Mouse (Mus musculus): Measurements from ENCODE around the gene Gm20388. TPM values are rescaled to one million over a fixed set of nuclear protein-coding genes. Genes with fewer than 3 reads are reported as not detected.
"Not testable (repeated sequence)": the region's sequence is repeated elsewhere in the genome, so short reads cannot be mapped to it uniquely, and the experiment has no call there.

Gene Gm20388
- total RNA-seq, 1 experiment from 2014 or later = 10.0 TPM

- ATAC-seq (replicated peaks; ENCODE audit: insufficient number of reproducible peaks, low FRiP score, low TSS enrichment, poor library complexity, severe bottlenecking) = no peak
Observed at GRCm38 (mm10) chr8:121123113-121123512, 1212.5 kb downstream of the Gm20388 start.

- ATAC-seq (replicated peaks; ENCODE audit: insufficient number of reproducible peaks, low FRiP score, low TSS enrichment, poor library complexity, severe bottlenecking) = no peak
Observed at GRCm38 (mm10) chr8:121124547-121125239, 1214.1 kb downstream of the Gm20388 start.

GRCm38 (mm10) chr8:121125311-121125876 is 1214.8 kb downstream of the Gm20388 start:
- no peak for ATAC-seq (replicated peaks; ENCODE audit: insufficient number of reproducible peaks, low FRiP score, low TSS enrichment, poor library complexity, severe bottlenecking)

- no peak for ATAC-seq (replicated peaks; ENCODE audit: insufficient number of reproducible peaks, low FRiP score, low TSS enrichment, poor library complexity, severe bottlenecking)
Observed at GRCm38 (mm10) chr8:121126191-121126590, 1215.5 kb downstream of the Gm20388 start.

GRCm38 (mm10) chr8:121126694-121127093 is 1216.1 kb downstream of the Gm20388 start:
- no peak for ATAC-seq (replicated peaks; ENCODE audit: insufficient number of reproducible peaks, low FRiP score, low TSS enrichment, poor library complexity, severe bottlenecking)

- no peak for ATAC-seq (replicated peaks; ENCODE audit: insufficient number of reproducible peaks, low FRiP score, low TSS enrichment, poor library complexity, severe bottlenecking)
Observed at GRCm38 (mm10) chr8:121127291-121127701, 1216.7 kb downstream of the Gm20388 start.

GRCm38 (mm10) chr8:121127756-121128375 is 1217.2 kb downstream of the Gm20388 start, which contains the start of gene Foxl1:
Gene Foxl1 (plus strand): TSS chr8:121127940.
- no peak for ATAC-seq (replicated peaks; ENCODE audit: insufficient number of reproducible peaks, low FRiP score, low TSS enrichment, poor library complexity, severe bottlenecking)

GRCm38 (mm10) chr8:121128531-121129264 is 1218.1 kb downstream of the Gm20388 start:
- no peak for ATAC-seq (replicated peaks; ENCODE audit: insufficient number of reproducible peaks, low FRiP score, low TSS enrichment, poor library complexity, severe bottlenecking)

- no peak for ATAC-seq (replicated peaks; ENCODE audit: insufficient number of reproducible peaks, low FRiP score, low TSS enrichment, poor library complexity, severe bottlenecking)
Observed at GRCm38 (mm10) chr8:121129265-121129940, 1218.8 kb downstream of the Gm20388 start.

- no peak for ATAC-seq (replicated peaks; ENCODE audit: insufficient number of reproducible peaks, low FRiP score, low TSS enrichment, poor library complexity, severe bottlenecking)
Observed at GRCm38 (mm10) chr8:121130522-121130921, 1219.9 kb downstream of the Gm20388 start.

- no peak for ATAC-seq (replicated peaks; ENCODE audit: insufficient number of reproducible peaks, low FRiP score, low TSS enrichment, poor library complexity, severe bottlenecking)
Observed at GRCm38 (mm10) chr8:121132961-121133513, 1222.4 kb downstream of the Gm20388 start.

GRCm38 (mm10) chr8:121134102-121134501 is 1223.5 kb downstream of the Gm20388 start:
- no peak for ATAC-seq (replicated peaks; ENCODE audit: insufficient number of reproducible peaks, low FRiP score, low TSS enrichment, poor library complexity, severe bottlenecking)

- no peak for ATAC-seq (replicated peaks; ENCODE audit: insufficient number of reproducible peaks, low FRiP score, low TSS enrichment, poor library complexity, severe bottlenecking)
Observed at GRCm38 (mm10) chr8:121134512-121134911, 1223.9 kb downstream of the Gm20388 start.

GRCm38 (mm10) chr8:121136856-121137255 is 1226.2 kb downstream of the Gm20388 start:
- ATAC-seq (replicated peaks; ENCODE audit: insufficient number of reproducible peaks, low FRiP score, low TSS enrichment, poor library complexity, severe bottlenecking) = no peak

GRCm38 (mm10) chr8:121145457-121146134 is 1235.0 kb downstream of the Gm20388 start:
- ATAC-seq (replicated peaks; ENCODE audit: insufficient number of reproducible peaks, low FRiP score, low TSS enrichment, poor library complexity, severe bottlenecking) = not testable (repeated sequence)

- no peak for ATAC-seq (replicated peaks; ENCODE audit: insufficient number of reproducible peaks, low FRiP score, low TSS enrichment, poor library complexity, severe bottlenecking)
Observed at GRCm38 (mm10) chr8:121148573-121149083, 1238.0 kb downstream of the Gm20388 start.

- no peak for ATAC-seq (replicated peaks; ENCODE audit: insufficient number of reproducible peaks, low FRiP score, low TSS enrichment, poor library complexity, severe bottlenecking)
Observed at GRCm38 (mm10) chr8:121152394-121152793, 1241.8 kb downstream of the Gm20388 start.

- ATAC-seq (replicated peaks; ENCODE audit: insufficient number of reproducible peaks, low FRiP score, low TSS enrichment, poor library complexity, severe bottlenecking) = no peak
Observed at GRCm38 (mm10) chr8:121156990-121157491, 1246.4 kb downstream of the Gm20388 start.

Measured in monocyte, adult 5-6 weeks (primary cell).